Mouse (Mus musculus): ENCODE measurements around the gene Parp4.

The Parp4 gene

GRCm38 (mm10) chr14:56605136-56605535 lies 29.7 kb downstream of the Parp4 start:
- in situ Hi-C loops (cut with MseI, MboI), result loop anchor here in 1 of 2 experiments (10.0 kb wide), 1 partner anchor 60 kb away; the partner anchor contains the start of gene Mphosph8

GRCm38 (mm10) chr14:56613212-56613611 lies 37.8 kb downstream of the Parp4 start:
- in situ Hi-C loops (cut with MseI, MboI), result no loop called here

- in situ Hi-C loops (cut with MseI, MboI), result no loop called here
These were observed 42.1 kb downstream of the Parp4 start for GRCm38 (mm10) chr14:56617470-56617869.

DNA sequence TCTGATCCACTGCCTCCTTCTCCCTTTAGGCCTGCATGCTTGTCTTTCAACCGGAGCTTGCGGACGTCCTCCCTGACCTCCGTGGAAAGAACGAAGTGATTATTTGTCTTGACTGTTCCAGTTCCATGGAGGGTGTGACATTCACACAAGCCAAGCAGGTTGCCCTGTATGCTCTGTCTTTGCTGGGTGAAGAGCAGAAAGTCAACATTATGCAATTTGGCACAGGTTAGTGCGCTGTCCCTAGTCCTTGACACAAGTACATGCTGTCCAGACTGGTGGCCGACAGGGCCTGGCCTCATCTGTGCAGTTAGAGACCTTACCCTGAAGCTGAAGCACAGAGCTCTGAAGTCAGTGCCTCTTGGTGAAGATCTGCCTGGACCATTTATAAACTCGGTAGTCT lies 45.0 kb downstream of the Parp4 start:
- in situ Hi-C loops (cut with MseI, MboI), result no loop called here

DNA sequence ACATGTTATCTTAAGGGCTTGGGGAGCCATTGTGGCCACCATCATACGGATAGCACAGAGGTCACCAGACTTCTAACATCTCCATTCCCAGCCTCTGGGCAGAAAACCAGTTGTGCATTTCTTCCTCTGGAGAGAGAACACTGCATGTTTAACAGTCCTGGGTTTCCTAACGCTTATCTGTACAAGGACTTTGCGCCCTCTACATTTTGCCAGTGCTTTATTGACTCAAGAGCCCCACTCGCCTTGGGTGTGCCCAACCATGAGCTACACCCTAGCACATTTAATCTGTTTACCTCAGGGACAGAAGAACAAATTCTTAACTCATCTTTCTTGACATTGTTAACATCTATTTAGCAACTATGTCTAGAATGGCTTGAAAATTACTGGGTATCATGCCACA lies 50.8 kb downstream of the Parp4 start:
- in situ Hi-C loops (cut with MseI, MboI), result no loop called here

GRCm38 (mm10) chr14:56628336-56628735 lies 52.9 kb downstream of the Parp4 start:
- in situ Hi-C loops (cut with MseI, MboI), result no loop called here

DNA sequence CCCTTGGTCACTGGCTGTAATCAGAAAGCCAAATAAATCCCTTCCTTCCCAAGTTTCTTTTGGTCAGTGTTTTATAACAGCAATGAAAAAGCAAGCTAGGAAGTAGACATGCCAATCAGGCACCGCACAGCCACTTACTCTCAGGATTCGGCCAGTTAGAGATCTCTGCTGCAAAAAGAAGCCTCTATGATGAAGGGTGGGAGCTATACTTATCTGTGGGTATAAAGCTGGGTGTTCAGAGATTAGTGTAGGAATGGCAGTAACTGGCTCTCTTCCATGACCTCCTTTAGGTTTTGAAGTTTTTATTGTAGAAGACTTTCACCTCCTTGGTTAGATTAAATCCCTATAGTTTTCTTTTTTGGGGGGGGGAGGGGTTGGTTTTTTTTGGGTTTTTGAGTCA lies 55.7 kb downstream of the Parp4 start:
- in situ Hi-C loops (cut with MseI, MboI), result no loop called here

GRCm38 (mm10) chr14:56647206-56647605 lies 71.8 kb downstream of the Parp4 start:
- in situ Hi-C loops (cut with MseI, MboI), result no loop called here

- in situ Hi-C loops (cut with MseI, MboI), result no loop called here
These were observed 74.0 kb downstream of the Parp4 start for GRCm38 (mm10) chr14:56649448-56649847.

- in situ Hi-C loops (cut with MseI, MboI), result loop anchor here in 1 of 2 experiments (10.0 kb wide), 1 partner anchor 61 kb away; no protein-coding TSS in a partner anchor
These were observed 90.2 kb downstream of the Parp4 start for GRCm38 (mm10) chr14:56665651-56666050.

DNA sequence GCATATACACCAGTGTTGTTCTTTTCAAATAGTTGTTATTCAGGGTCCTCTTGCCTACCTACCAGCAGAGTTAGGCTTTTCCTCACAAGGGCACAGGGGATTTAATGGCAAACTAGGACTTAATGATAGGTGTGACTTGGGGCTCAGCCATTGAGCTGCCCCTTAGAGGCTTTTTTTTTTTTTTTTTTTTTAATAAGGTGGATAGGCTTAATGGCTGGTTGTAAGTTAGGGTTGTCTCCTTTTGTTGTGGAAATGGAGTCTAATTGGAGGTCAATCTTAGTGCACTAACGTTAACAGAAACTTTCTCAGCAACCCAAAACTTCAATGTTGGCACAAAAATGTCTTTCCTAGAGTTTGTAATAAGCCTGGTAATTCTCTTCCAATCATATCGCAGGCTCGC lies 91.5 kb downstream of the Parp4 start:
- in situ Hi-C loops (cut with MseI, MboI), result loop anchor here in 1 of 2 experiments (10.0 kb wide), 1 partner anchor 62 kb away; no protein-coding TSS in a partner anchor

DNA sequence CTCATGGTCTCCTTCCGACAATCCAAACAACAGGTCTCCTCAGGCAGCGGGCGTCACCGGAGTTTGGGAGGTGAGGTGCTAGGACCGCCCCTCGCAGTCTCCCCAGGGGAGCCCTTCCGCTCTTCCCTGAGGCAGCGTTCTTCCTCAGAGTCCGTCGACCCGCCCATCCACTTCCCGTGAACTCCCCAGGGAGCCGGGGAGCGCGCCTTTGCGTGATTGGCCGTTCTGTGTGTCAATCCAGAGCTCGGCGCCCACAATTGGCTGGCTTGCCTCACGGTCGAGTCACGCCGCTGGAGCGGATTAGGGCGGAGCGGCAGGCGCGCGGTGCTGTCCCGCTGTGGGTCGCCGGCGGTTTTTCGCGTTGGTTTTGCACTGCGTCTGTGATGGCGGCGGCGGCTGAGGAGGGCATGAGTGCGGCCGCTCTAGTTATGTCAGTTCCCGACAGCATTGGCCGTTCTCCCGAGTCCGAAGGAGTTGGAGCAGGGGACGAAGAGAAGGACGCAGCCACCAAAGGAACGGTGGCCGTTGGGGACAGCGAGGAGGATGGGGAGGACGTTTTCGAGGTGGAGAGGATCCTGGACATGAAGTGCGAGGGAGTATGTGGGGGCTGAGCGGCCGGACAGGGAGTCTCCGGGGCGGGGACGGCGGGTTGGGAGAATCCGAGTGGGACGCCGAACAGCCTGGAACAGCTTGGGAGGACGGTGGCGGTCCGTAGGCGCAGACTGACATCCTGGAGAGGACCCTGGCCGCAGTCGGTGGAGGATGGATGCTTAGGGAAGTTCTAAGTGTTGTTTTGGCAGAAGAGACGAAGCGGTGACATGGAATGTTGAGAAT lies 92.8 kb downstream of the Parp4 start, which contains the start of gene Mphosph8:
TSS of gene Mphosph8 (plus strand) at position 280 of the 834 bp plus-strand sequence.
- in situ Hi-C loops (cut with MseI, MboI), result loop anchor here in 1 of 2 experiments (10.0 kb wide), 1 partner anchor 63 kb away; no protein-coding TSS in a partner anchor

DNA sequence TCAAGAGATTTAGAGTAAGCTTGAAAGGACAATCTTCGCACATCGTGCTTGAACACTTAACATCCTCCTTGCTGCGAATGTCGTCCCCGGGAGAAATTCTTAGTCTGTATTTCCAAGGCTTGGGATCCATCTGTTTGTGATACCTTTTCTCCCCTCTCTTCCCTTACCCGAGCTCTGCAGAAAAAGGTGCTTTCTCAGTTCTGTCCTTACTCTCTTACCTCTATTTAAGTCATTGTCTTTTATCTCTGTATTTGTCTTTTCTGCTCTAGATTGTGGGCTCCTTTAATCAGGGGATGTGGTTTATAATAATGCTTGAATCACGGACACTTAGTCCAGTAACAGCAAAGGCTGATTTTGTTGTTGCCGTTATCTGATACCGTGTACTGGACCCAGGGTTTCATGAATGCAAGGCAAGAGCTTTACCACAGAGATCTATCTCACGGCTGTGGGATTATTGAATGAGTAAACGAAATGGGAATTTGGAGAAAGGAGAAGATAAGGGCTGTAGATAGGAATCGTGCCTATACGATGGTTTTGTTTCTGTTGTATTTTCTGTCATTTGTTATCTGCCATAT lies 93.7 kb downstream of the Parp4 start:
- in situ Hi-C loops (cut with MseI, MboI), result loop anchor here in 1 of 2 experiments (10.0 kb wide), 1 partner anchor 64 kb away; no protein-coding TSS in a partner anchor

DNA sequence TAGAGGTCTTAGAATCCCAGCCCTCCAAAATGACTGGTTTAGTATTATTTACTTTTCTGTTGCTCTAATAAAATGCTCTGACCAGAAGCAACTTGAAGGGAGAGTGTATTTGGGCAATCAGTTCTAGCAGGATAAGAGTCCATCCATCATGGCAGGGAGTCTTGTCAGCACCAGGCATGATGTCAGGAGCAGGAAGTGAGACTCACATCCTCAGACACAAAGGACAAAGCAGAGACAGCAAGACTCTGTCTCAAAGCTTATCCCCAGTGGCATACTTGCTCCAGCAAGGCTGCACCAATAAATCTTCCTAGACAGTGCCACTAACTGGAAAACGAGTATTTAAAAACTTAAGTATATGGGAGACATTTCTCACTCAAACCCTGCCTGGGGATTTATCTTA lies 110.0 kb downstream of the Parp4 start:
- in situ Hi-C loops (cut with MseI, MboI), result no loop called here

GRCm38 (mm10) chr14:56689116-56689515 lies 113.7 kb downstream of the Parp4 start:
- in situ Hi-C loops (cut with MseI, MboI), result no loop called here

- in situ Hi-C loops (cut with MseI, MboI), result no loop called here
These were observed 114.3 kb downstream of the Parp4 start for GRCm38 (mm10) chr14:56689766-56690165.

- in situ Hi-C loops (cut with MseI, MboI), result no loop called here
These were observed 120.1 kb downstream of the Parp4 start for GRCm38 (mm10) chr14:56695495-56695894.

DNA sequence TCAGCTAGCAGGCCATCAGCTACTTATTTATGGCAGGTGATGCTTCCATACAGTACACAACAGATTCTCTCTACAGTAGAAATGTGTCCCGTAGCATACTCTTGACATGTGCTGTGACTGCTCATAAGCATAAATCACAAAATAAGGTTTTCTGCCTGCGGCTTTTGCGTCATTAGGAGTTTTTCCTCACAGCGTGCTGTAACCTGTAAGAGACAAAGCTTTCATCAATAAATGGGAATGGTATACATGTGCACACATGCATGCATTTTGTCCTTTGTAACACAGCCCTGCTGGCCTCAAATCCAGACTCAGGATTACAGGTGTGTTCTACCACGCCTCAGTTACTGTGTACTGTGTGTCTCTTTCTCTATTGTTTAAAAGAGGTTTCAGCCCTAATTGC lies 122.4 kb downstream of the Parp4 start:
- in situ Hi-C loops (cut with MseI, MboI), result no loop called here

DNA sequence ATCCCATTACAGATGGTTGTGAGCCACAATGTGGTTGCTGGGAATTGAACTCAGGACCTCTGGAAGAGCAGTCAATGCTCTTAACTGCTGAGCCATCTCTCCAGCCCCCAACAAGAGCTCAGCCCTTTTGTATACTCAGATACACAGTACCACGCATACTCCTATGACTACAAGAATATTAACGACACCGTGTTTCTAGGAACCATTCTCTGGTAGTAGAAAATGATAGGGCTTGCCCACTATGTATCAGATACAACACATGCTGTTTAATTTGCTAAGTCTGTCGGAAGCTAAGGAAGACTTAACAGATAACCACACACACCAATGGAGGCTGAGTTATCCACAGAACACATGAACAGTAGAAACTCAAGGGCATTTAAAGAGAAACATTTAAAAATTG lies 127.2 kb downstream of the Parp4 start:
- in situ Hi-C loops (cut with MseI, MboI), result no loop called here

GRCm38 (mm10) chr14:56705687-56706086 lies 130.3 kb downstream of the Parp4 start:
- in situ Hi-C loops (cut with MseI, MboI), result no loop called here

Measured in mouse trophoblast stem cell (cell line).